Mouse (Mus musculus) ES-E14 (cell line): Measurements from ENCODE around the gene Gm10959.

Experiments
- CHD2 ChIP-seq: IDR thresholded peaks from 2 replicates; pipeline ENCODE4 v1.6.1; 2014; ENCODE audit warnings: mild to moderate bottlenecking, low read depth, low read length, inconsistent platforms
- HCFC1 ChIP-seq: IDR thresholded peaks from 2 replicates; pipeline ENCODE4 v1.6.1; 2012; ENCODE audit warnings: low read length, inconsistent platforms, borderline replicate concordance; ENCODE audit not compliant: insufficient read depth
- MAFK ChIP-seq: IDR thresholded peaks from 2 replicates; pipeline ENCODE4 v1.6.1; 2014; ENCODE audit warnings: mild to moderate bottlenecking, low read depth, low read length, inconsistent platforms; ENCODE audit not compliant: insufficient read depth
- ZC3H11A ChIP-seq: IDR thresholded peaks from 2 replicates; pipeline ENCODE4 v1.6.1; 2012; ENCODE audit warnings: low read depth, mild to moderate bottlenecking, inconsistent platforms, low read length, borderline replicate concordance
- ZNF384 ChIP-seq: IDR thresholded peaks from 2 replicates; pipeline ENCODE4 v1.6.1; 2012; ENCODE audit warnings: low read depth, low read length, inconsistent platforms

GRCm38 (mm10) chr3:122915493-122915892, 3.7 kb downstream of the Gm10959 start:
- TF ChIP-seq CHD2 (no peak), ZNF384 (no peak), ZC3H11A (no peak), MAFK (no peak), HCFC1 (no peak)
